ENCODE assay signal across 14 mouse cellular contexts in genomic region chr1:36926738-36927137, GRCm38 (mm10). TPM values are rescaled to one million over a fixed set of nuclear protein-coding genes. Genes with fewer than 3 reads are reported as not detected.
DNase-seq lines count a peak whose midpoint lies in the region; ATAC-seq and TF ChIP-seq lines count a peak whose summit lies in the region.
"Had no signal": no experiment of that assay in that cellular context is flagged by ENCODE, and none has a peak within 500 bp of the region (broad histone marks: within the 10 kb centered on the region; RNA-seq: fewer than 3 reads in every experiment).

No protein-coding gene starts in this region.

- peak overlapping the region; percentile 25; the same call in 1 of the 2 replicates for H3K27ac ChIP-seq in heart, embryonic 12.5 days (ENCODE audit: poor library complexity, severe bottlenecking)
- H3K27ac ChIP-seq in MEL (ENCODE audit: control insufficient read depth, low read depth, low read length) = no peak overlapping the region
- H3K27ac ChIP-seq in intestine, postnatal 0 days (ENCODE audit: low read depth, low read length) = peak overlapping the region; percentile 76
- H3K27ac ChIP-seq: embryonic facial prominence, embryonic 13.5 days; forebrain, embryonic 12.5 days; left cerebral cortex, adult 2 months; midbrain, embryonic 12.5 days had no signal

- H3K4me3 ChIP-seq in heart, embryonic 12.5 days = no peak overlapping the region
- H3K4me3 ChIP-seq in MEL (ENCODE audit: control insufficient read depth in 1 of 2, insufficient read depth in 1 of 2, low read depth in 2 of 2, low read length in 2 of 2) = no peak overlapping the region
- no peak overlapping the region for H3K4me3 ChIP-seq in intestine, postnatal 0 days (ENCODE audit: low read depth, low read length)
- H3K4me3 ChIP-seq: embryonic facial prominence, embryonic 13.5 days; forebrain, embryonic 12.5 days; left cerebral cortex, adult 2 months; midbrain, embryonic 12.5 days had no signal

- 45% methylated on average over 6 of the region's 6 CpGs for WGBS in heart, embryonic 12.5 days
- WGBS in intestine, postnatal 0 days = 38% methylated on average over 6 of the region's 6 CpGs

- no peaks in the 10 kb centered on the region for H3K27me3 ChIP-seq in heart, embryonic 12.5 days (replicated peaks)
- H3K27me3 ChIP-seq in MEL (ENCODE audit: control insufficient read depth in 1 of 2, insufficient read depth in 2 of 2, low read length in 2 of 2) = no peaks in the 10 kb centered on the region
- H3K27me3 ChIP-seq in intestine, postnatal 0 days (replicated peaks; ENCODE audit: control insufficient read depth, insufficient read depth, low read length) = no peaks in the 10 kb centered on the region
- H3K27me3 ChIP-seq: embryonic facial prominence, embryonic 13.5 days; forebrain, embryonic 12.5 days; midbrain, embryonic 12.5 days had no signal

- no peak for TF ChIP-seq RAD21 in MEL (IDR thresholded peaks at IDR 0.05; ENCODE audit: low read depth, low read length)

- TF ChIP-seq EP300 in MEL (IDR thresholded peaks at IDR 0.05; ENCODE audit: low read depth in 1 of 2, low read length in 2 of 2) = no peak

- ATAC-seq in heart, embryonic 12.5 days (ENCODE audit: insufficient number of reproducible peaks, low FRiP score) = no peak
- no peak for ATAC-seq in intestine, postnatal 0 days
- ATAC-seq in inflammation-experienced regulatory T-cells, adult 6 months = no peak
- ATAC-seq in CD4-positive, CD25-positive, alpha-beta regulatory T cell, adult 4 months = no peak

- H3K79me2 ChIP-seq in MEL (ENCODE audit: control insufficient read depth, insufficient read depth, low read length, poor library complexity) = peaks cover 46% of the 10 kb centered on the region

- no peak overlapping the region; the same call in 1 of the 2 replicates for H3K9ac ChIP-seq in heart, embryonic 12.5 days
- no peak overlapping the region for H3K9ac ChIP-seq in MEL (ENCODE audit: control insufficient read depth, low read depth, low read length, poor library complexity, severe bottlenecking)
- H3K9ac ChIP-seq in intestine, postnatal 0 days (ENCODE audit: low read depth, low read length) = no peak overlapping the region
- H3K9ac ChIP-seq: embryonic facial prominence, embryonic 13.5 days; forebrain, embryonic 12.5 days; midbrain, embryonic 12.5 days had no signal

- no peak for DNase-seq in heart, adult 9 months (ENCODE audit: low spot score in 2 of 2)
- DNase-seq in MEL (ENCODE audit: low read depth, low spot score) = no peak
- peak; percentile 34 for DNase-seq in naive thymus-derived CD4-positive, alpha-beta T cell, adult 2 months (ENCODE audit: low read depth)
- DNase-seq: cerebellum, postnatal 36 days; kidney, adult 11 months; kidney, postnatal 36 days had no signal

- TF ChIP-seq CTCF in MEL (IDR thresholded peaks at IDR 0.05 in 2 of 3, conservative IDR thresholded peaks at IDR 0.05 in 1 of 3; ENCODE audit: control insufficient read depth in 1 of 3, insufficient read depth in 1 of 3, low read depth in 2 of 3, low read length in 3 of 3, poor library complexity in 1 of 3, severe bottlenecking in 1 of 3) = no peak
- no peak for TF ChIP-seq CTCF in intestine, postnatal 0 days (IDR thresholded peaks at IDR 0.05; ENCODE audit: low read depth)

- H3K9me3 ChIP-seq in heart, embryonic 12.5 days (replicated peaks) = no peaks in the 10 kb centered on the region
- no peaks in the 10 kb centered on the region for H3K9me3 ChIP-seq in MEL (replicated peaks; ENCODE audit: insufficient read depth, low read length)
- H3K9me3 ChIP-seq in intestine, postnatal 0 days (ENCODE audit: control insufficient read depth) = no peaks in the 10 kb centered on the region
- H3K9me3 ChIP-seq: embryonic facial prominence, embryonic 13.5 days; forebrain, embryonic 12.5 days; midbrain, embryonic 12.5 days had no signal

- peak overlapping the region; percentile 46 for H3K4me2 ChIP-seq in heart, embryonic 12.5 days
- peak overlapping the region; percentile 53 for H3K4me2 ChIP-seq in intestine, postnatal 0 days (replicated peaks; ENCODE audit: low read depth)
- H3K4me2 ChIP-seq: embryonic facial prominence, embryonic 13.5 days; forebrain, embryonic 12.5 days; midbrain, embryonic 12.5 days had no signal

- TF ChIP-seq POLR2A in MEL (IDR thresholded peaks at IDR 0.05; ENCODE audit: control insufficient read depth in 1 of 2, insufficient read depth in 1 of 2, low read depth in 1 of 2, low read length in 2 of 2, poor library complexity in 1 of 2) = no peak

- H3K4me1 ChIP-seq in heart, embryonic 12.5 days (replicated peaks) = peaks cover 58% of the 10 kb centered on the region
- H3K4me1 ChIP-seq in MEL (ENCODE audit: control insufficient read depth in 1 of 2, insufficient read depth in 2 of 2, low read length in 2 of 2) = peaks cover 25 to 41% of the 10 kb centered on the region in 2 experiments
- peaks cover 17% of the 10 kb centered on the region for H3K4me1 ChIP-seq in intestine, postnatal 0 days (replicated peaks; ENCODE audit: control insufficient read depth, insufficient read depth, low read length)

- no peaks in the 10 kb centered on the region for H3K36me3 ChIP-seq in heart, embryonic 12.5 days
- H3K36me3 ChIP-seq in MEL (ENCODE audit: control insufficient read depth in 1 of 2, insufficient read depth in 2 of 2, low read length in 2 of 2) = peaks cover 5 to 49% of the 10 kb centered on the region in 2 experiments
- H3K36me3 ChIP-seq in intestine, postnatal 0 days (ENCODE audit: control insufficient read depth, insufficient read depth) = no peaks in the 10 kb centered on the region; the same call in 1 of the 2 replicates
- H3K36me3 ChIP-seq: embryonic facial prominence, embryonic 13.5 days; forebrain, embryonic 12.5 days; midbrain, embryonic 12.5 days had no signal

TF ChIP-seq in MEL, 35 proteins besides CTCF, POLR2A, EP300 and RAD21:
- TF ChIP-seq GATA1 (IDR thresholded peaks at IDR 0.05; ENCODE audit: low read depth, low read length) (0 out of 2 replicates have a peak, but pooled peaks have one; percentile 10), POLR2AphosphoS2 (IDR thresholded peaks at IDR 0.05; ENCODE audit: low read length) (no peak)

RNA-seq across cellular contexts. Expression of gene Tmem131, which starts 16.7 kb away (rescaled TPM):
- polyA plus RNA-seq in heart, embryonic 12.5 days (2016; fragmentation: Nextera tagmentation; extraction: Ambion mirVana) = 12.4 and 13.6 TPM in 2 replicates
- total RNA-seq in MEL (2012; rRNA removed) = 11.4 and 12.7 TPM in 2 replicates
- 100 to 1,000 TPM in 1 of 2 experiments, 10 to 100 TPM in 1; 48.8 to 196 TPM for polyA plus RNA-seq in MEL (2012; ENCODE audit: insufficient read depth in 1 of 2, insufficient read length in 2 of 2, low read depth in 1 of 2, low replicate concordance in 2 of 2, missing spikeins in 1 of 2)
- 10.6 TPM in 2 replicates for polyA plus RNA-seq in intestine, postnatal 0 days (2015; fragmentation: Nextera tagmentation; extraction: Ambion mirVana)
- 10 to 100 TPM in 2 of 3 experiments, 1 to 10 TPM in 1; 7.5 to 15.1 (median 13.0) TPM for polyA plus RNA-seq in inflammation-experienced regulatory T-cells, adult 6 months (2017; shearing (Covaris generic))
- polyA plus RNA-seq in CD4-positive, CD25-positive, alpha-beta regulatory T cell, adult 4 months (2017; shearing (Covaris generic)) = 10 to 100 TPM; 11.1 to 14.8 TPM
